Mouse (Mus musculus): Measurements from ENCODE around the gene Myo1g. TPM values are rescaled to one million over a fixed set of nuclear protein-coding genes. Genes with fewer than 3 reads are reported as not detected.

Myo1g gene
- polyA plus RNA-seq, 1 experiment from 2014 or later, result 0.43 TPM

GRCm38 (mm10) chr11:6560655-6561360, 40.0 kb upstream of the Myo1g start:
- DNase-seq (ENCODE audit: low spot score), result no peak
- ATAC-seq (ENCODE audit: low FRiP score), result no peak
- Histone ChIP-seq H3K9me3 (ENCODE audit: control insufficient read depth, low read length) (no peaks in the 10 kb centered on the region), H3K27me3 (ENCODE audit: control insufficient read depth, insufficient read depth, low read length) (no peaks in the 10 kb centered on the region), H3K4me3 (ENCODE audit: low read depth, low read length) (no peak overlapping the region), H3K9ac (ENCODE audit: low read depth, low read length) (no peak overlapping the region), H3K4me2 (replicated peaks; ENCODE audit: low read depth, low read length) (no peak overlapping the region), H3K4me1 (replicated peaks; ENCODE audit: control insufficient read depth, insufficient read depth, low read length) (no peaks in the 10 kb centered on the region), H3K36me3 (ENCODE audit: control insufficient read depth, insufficient read depth, low read length) (no peaks in the 10 kb centered on the region), H3K27ac (ENCODE audit: low read depth, low read length) (no peak overlapping the region)
- 91% methylated on average over 13 of the region's 13 CpGs for WGBS

- 91% methylated on average over 2 of the region's 2 CpGs for WGBS
- no peak for ATAC-seq (ENCODE audit: low FRiP score)
- H3K36me3 ChIP-seq (ENCODE audit: control insufficient read depth, insufficient read depth, low read length), result no peaks in the 10 kb centered on the region
- no peak for DNase-seq (ENCODE audit: low spot score)
- H3K9ac ChIP-seq (ENCODE audit: low read depth, low read length), result no peak overlapping the region
- no peak overlapping the region for H3K4me2 ChIP-seq (replicated peaks; ENCODE audit: low read depth, low read length)
- no peak overlapping the region for H3K4me3 ChIP-seq (ENCODE audit: low read depth, low read length)
- no peaks in the 10 kb centered on the region for H3K4me1 ChIP-seq (replicated peaks; ENCODE audit: control insufficient read depth, insufficient read depth, low read length)
- H3K27me3 ChIP-seq (ENCODE audit: control insufficient read depth, insufficient read depth, low read length), result no peaks in the 10 kb centered on the region
- H3K27ac ChIP-seq (ENCODE audit: low read depth, low read length), result no peak overlapping the region
- no peaks in the 10 kb centered on the region for H3K9me3 ChIP-seq (ENCODE audit: control insufficient read depth, low read length)
Measured at GRCm38 (mm10) chr11:6559996-6560395, 39.2 kb upstream of the Myo1g start.

GRCm38 (mm10) chr11:6558234-6558633, 37.5 kb upstream of the Myo1g start:
- DNase-seq (ENCODE audit: low spot score) (no peak), ATAC-seq (ENCODE audit: low FRiP score) (no peak)
- H3K9ac ChIP-seq (ENCODE audit: low read depth, low read length), result no peak overlapping the region
- no peaks in the 10 kb centered on the region for H3K36me3 ChIP-seq (ENCODE audit: control insufficient read depth, insufficient read depth, low read length)
- H3K27me3 ChIP-seq (ENCODE audit: control insufficient read depth, insufficient read depth, low read length), result no peaks in the 10 kb centered on the region
- no peak overlapping the region for H3K27ac ChIP-seq (ENCODE audit: low read depth, low read length)
- H3K4me2 ChIP-seq (replicated peaks; ENCODE audit: low read depth, low read length), result no peak overlapping the region
- no peaks in the 10 kb centered on the region for H3K9me3 ChIP-seq (ENCODE audit: control insufficient read depth, low read length)
- 86% methylated on average over 3 of the region's 3 CpGs for WGBS
- H3K4me3 ChIP-seq (ENCODE audit: low read depth, low read length), result no peak overlapping the region
- no peaks in the 10 kb centered on the region for H3K4me1 ChIP-seq (replicated peaks; ENCODE audit: control insufficient read depth, insufficient read depth, low read length)

- H3K9ac ChIP-seq (ENCODE audit: low read depth, low read length), result no peak overlapping the region
- no peak for ATAC-seq (ENCODE audit: low FRiP score)
- H3K27me3 ChIP-seq (ENCODE audit: control insufficient read depth, insufficient read depth, low read length), result no peaks in the 10 kb centered on the region
- H3K9me3 ChIP-seq (ENCODE audit: control insufficient read depth, low read length), result no peaks in the 10 kb centered on the region
- no peak overlapping the region for H3K4me3 ChIP-seq (ENCODE audit: low read depth, low read length)
- no peak overlapping the region for H3K27ac ChIP-seq (ENCODE audit: low read depth, low read length)
- no peak for DNase-seq (ENCODE audit: low spot score)
- no peak overlapping the region for H3K4me2 ChIP-seq (replicated peaks; ENCODE audit: low read depth, low read length)
- no peaks in the 10 kb centered on the region for H3K36me3 ChIP-seq (ENCODE audit: control insufficient read depth, insufficient read depth, low read length)
- WGBS, result 96% methylated on average over 3 of the region's 3 CpGs
- no peaks in the 10 kb centered on the region for H3K4me1 ChIP-seq (replicated peaks; ENCODE audit: control insufficient read depth, insufficient read depth, low read length)
Measured at GRCm38 (mm10) chr11:6550201-6550600, 29.4 kb upstream of the Myo1g start.

- no peak overlapping the region for H3K27ac ChIP-seq (ENCODE audit: low read depth, low read length)
- ATAC-seq (ENCODE audit: low FRiP score) (no peak), DNase-seq (ENCODE audit: low spot score) (no peak)
- H3K4me2 ChIP-seq (replicated peaks; ENCODE audit: low read depth, low read length), result no peak overlapping the region
- H3K4me1 ChIP-seq (replicated peaks; ENCODE audit: control insufficient read depth, insufficient read depth, low read length), result no peaks in the 10 kb centered on the region
- no peaks in the 10 kb centered on the region for H3K9me3 ChIP-seq (ENCODE audit: control insufficient read depth, low read length)
- no peak overlapping the region for H3K9ac ChIP-seq (ENCODE audit: low read depth, low read length)
- H3K27me3 ChIP-seq (ENCODE audit: control insufficient read depth, insufficient read depth, low read length), result no peaks in the 10 kb centered on the region
- H3K4me3 ChIP-seq (ENCODE audit: low read depth, low read length), result no peak overlapping the region
- 99% methylated on average over 2 of the region's 2 CpGs for WGBS
- no peaks in the 10 kb centered on the region for H3K36me3 ChIP-seq (ENCODE audit: control insufficient read depth, insufficient read depth, low read length)
Measured at GRCm38 (mm10) chr11:6549770-6550169, 29.0 kb upstream of the Myo1g start.

GRCm38 (mm10) chr11:6547696-6548325, 27.0 kb upstream of the Myo1g start:
- DNase-seq (ENCODE audit: low spot score), result no peak

GRCm38 (mm10) chr11:6547037-6547680, 26.4 kb upstream of the Myo1g start:
- ATAC-seq (ENCODE audit: low FRiP score) (peak; percentile 76), DNase-seq (ENCODE audit: low spot score) (peak; percentile 68)
- H3K27me3 ChIP-seq (ENCODE audit: control insufficient read depth, insufficient read depth, low read length), result no peaks in the 10 kb centered on the region
- WGBS, result under 1% methylated on average over 29 of the region's 41 CpGs
- peak overlapping the region; percentile 91 for H3K4me3 ChIP-seq (ENCODE audit: low read depth, low read length)
- no peaks in the 10 kb centered on the region for H3K9me3 ChIP-seq (ENCODE audit: control insufficient read depth, low read length)
- H3K4me2 ChIP-seq (replicated peaks; ENCODE audit: low read depth, low read length), result peak overlapping the region; percentile 51
- no peaks in the 10 kb centered on the region for H3K36me3 ChIP-seq (ENCODE audit: control insufficient read depth, insufficient read depth, low read length)
- H3K27ac ChIP-seq (ENCODE audit: low read depth, low read length), result peak overlapping the region; percentile 97
- no peaks in the 10 kb centered on the region for H3K4me1 ChIP-seq (replicated peaks; ENCODE audit: control insufficient read depth, insufficient read depth, low read length)
- peak overlapping the region; percentile 81 for H3K9ac ChIP-seq (ENCODE audit: low read depth, low read length)

More at GRCm38 (mm10) chr11:6547696-6548325, 27.0 kb upstream of the Myo1g start:
- Histone ChIP-seq H3K9me3 (ENCODE audit: control insufficient read depth, low read length) (no peaks in the 10 kb centered on the region), H3K4me2 (replicated peaks; ENCODE audit: low read depth, low read length) (peak overlapping the region; percentile 51), H3K4me1 (replicated peaks; ENCODE audit: control insufficient read depth, insufficient read depth, low read length) (no peaks in the 10 kb centered on the region), H3K4me3 (ENCODE audit: low read depth, low read length) (peak overlapping the region; percentile 91), H3K27ac (ENCODE audit: low read depth, low read length) (0 out of 2 replicates have a peak overlapping the region, but pooled peaks have one; percentile 97), H3K36me3 (ENCODE audit: control insufficient read depth, insufficient read depth, low read length) (no peaks in the 10 kb centered on the region), H3K27me3 (ENCODE audit: control insufficient read depth, insufficient read depth, low read length) (no peaks in the 10 kb centered on the region), H3K9ac (ENCODE audit: low read depth, low read length) (peak overlapping the region; percentile 81)
- 46% methylated on average over 6 of the region's 6 CpGs for WGBS
- ATAC-seq (ENCODE audit: low FRiP score), result no peak

GRCm38 (mm10) chr11:6546205-6547013, 25.6 kb upstream of the Myo1g start, which contains the start of gene Ccm2:
Gene Ccm2 (plus strand): TSS chr11:6546887.
- Histone ChIP-seq H3K27ac (ENCODE audit: low read depth, low read length) (peak within 1 kb of the TSS; percentile 97), H3K36me3 (ENCODE audit: control insufficient read depth, insufficient read depth, low read length) (no peaks in the 10 kb centered on the region), H3K27me3 (ENCODE audit: control insufficient read depth, insufficient read depth, low read length) (no peaks in the 10 kb centered on the region), H3K9me3 (ENCODE audit: control insufficient read depth, low read length) (no peaks in the 10 kb centered on the region), H3K9ac (ENCODE audit: low read depth, low read length) (peak within 1 kb of the TSS; percentile 81), H3K4me3 (ENCODE audit: low read depth, low read length) (peak within 1 kb of the TSS; percentile 91), H3K4me1 (replicated peaks; ENCODE audit: control insufficient read depth, insufficient read depth, low read length) (no peaks in the 10 kb centered on the region), H3K4me2 (replicated peaks; ENCODE audit: low read depth, low read length) (peak within 1 kb of the TSS; percentile 51)
- DNase-seq (ENCODE audit: low spot score) (peak; percentile 95), ATAC-seq (ENCODE audit: low FRiP score) (peak; percentile 97)
- WGBS, result under 1% methylated on average over 41 of the region's 57 CpGs

Measured in hindbrain, embryonic 11.5 days (tissue).